Mouse (Mus musculus) small intestine, adult 2 months (tissue): ENCODE data around the gene Cmip.

ENCODE experiments used
- CTCF ChIP-seq: fragments of 200-500 bp; IDR thresholded peaks from 2 replicates; pipeline ENCODE4 v1.5.1; 2012; ENCODE audit warnings: low read depth, mild to moderate bottlenecking, control low read depth, inconsistent platforms, low read length, moderate library complexity, mixed read lengths; ENCODE audit not compliant: insufficient replicate concordance, insufficient read length; ENCODE audit errors: extremely low read depth
- POLR2A ChIP-seq: fragments of 200-500 bp; IDR thresholded peaks from 2 replicates; pipeline ENCODE4 v1.6.1; 2012; ENCODE audit warnings: low read depth, mild to moderate bottlenecking, control low read depth, inconsistent platforms, low read length, moderate library complexity

DNA sequence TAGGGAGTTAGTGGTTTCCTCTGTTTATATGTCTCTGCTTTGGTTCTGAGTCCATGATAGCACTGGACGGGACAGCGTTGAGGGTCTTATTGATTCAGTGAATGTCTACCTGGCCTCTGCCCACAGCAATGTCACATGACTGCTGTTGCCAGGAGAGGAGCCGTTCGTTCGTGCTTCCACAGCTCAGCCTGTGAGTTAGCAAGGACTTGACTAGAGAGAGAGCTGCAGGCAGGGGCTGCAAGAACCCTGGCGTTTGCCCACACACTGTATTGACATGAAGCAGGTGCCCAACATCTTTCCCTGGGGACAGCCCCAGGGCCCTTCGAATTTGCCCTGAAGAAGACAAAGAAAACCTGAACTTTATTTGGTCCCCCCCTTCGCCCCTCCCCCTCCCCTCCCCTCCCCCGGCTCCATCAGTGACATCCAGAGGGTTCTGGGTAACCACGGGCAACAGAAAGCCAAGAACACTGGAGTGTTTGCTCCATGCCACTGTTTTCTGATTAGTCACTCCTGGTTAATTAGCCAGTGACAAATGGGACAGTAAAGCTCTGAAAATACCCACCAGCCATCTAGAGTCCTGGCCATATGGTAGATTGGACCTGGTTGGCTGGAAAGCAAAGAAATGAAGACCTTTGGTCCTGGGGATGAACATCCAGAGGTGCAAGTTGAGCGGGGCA, 92.0 kb downstream of the Cmip start:
- TF ChIP-seq CTCF, result no peak
- TF ChIP-seq POLR2A, result no peak
